Comparison of ENCODE assay signal across 15 mouse cellular contexts in genomic region chr10:88306235-88306634, GRCm38 (mm10).
DNase-seq lines count a peak whose midpoint lies in the region; ATAC-seq and TF ChIP-seq lines count a peak whose summit lies in the region.
"Had no signal": no experiment of that assay in that cellular context is flagged by ENCODE, and none has a peak within 500 bp of the region (broad histone marks: within the 10 kb centered on the region; RNA-seq: fewer than 3 reads in every experiment).

No protein-coding gene starts in this region.

- DNase-seq in kidney, adult 2 months: no peak
- DNase-seq in retina, embryonic 14.5 days (ENCODE audit: low spot score): peak; percentile 4
- DNase-seq in retina, postnatal 1 day: no peak
- DNase-seq in cerebellum, adult 11-12 months: no peak
- no peak for DNase-seq in thymus, postnatal 0 days (ENCODE audit: low spot score)
- DNase-seq: adrenal gland, postnatal 36 days; kidney, adult 18-20 months had no signal

- no peaks in the 10 kb centered on the region for H3K27me3 ChIP-seq in kidney, adult 2 months (replicated peaks; ENCODE audit: control insufficient read depth, insufficient read depth, low read length)
- no peaks in the 10 kb centered on the region for H3K27me3 ChIP-seq in kidney, embryonic 16.5 days (ENCODE audit: insufficient read depth, low read length)
- H3K27me3 ChIP-seq: embryonic facial prominence, embryonic 13.5 days; forebrain, embryonic 12.5 days; hindbrain, embryonic 12.5 days; liver, embryonic 15.5 days; neural tube, embryonic 15.5 days had no signal

- WGBS in kidney, adult 2 months: 97% methylated on average over 3 of the region's 3 CpGs
- 99% methylated on average over 3 of the region's 3 CpGs for WGBS in kidney, embryonic 16.5 days
- 89% methylated on average over 3 of the region's 3 CpGs for WGBS in bone marrow, adult 2 months

- TF ChIP-seq CTCF in kidney, adult 2 months (conservative IDR thresholded peaks at IDR 0.05; ENCODE audit: insufficient read depth, insufficient read length, low read depth, low read length): peak; percentile 25; the same call in 1 of the 2 replicates
- 0 out of 2 replicates have a peak, but pooled peaks have one; percentile 13 for TF ChIP-seq CTCF in bone marrow, adult 2 months (IDR thresholded peaks at IDR 0.05; ENCODE audit: control insufficient read depth, insufficient read depth, low read length)

- no peaks in the 10 kb centered on the region for H3K9me3 ChIP-seq in kidney, embryonic 16.5 days (ENCODE audit: low read length)
- H3K9me3 ChIP-seq: embryonic facial prominence, embryonic 13.5 days; forebrain, embryonic 12.5 days; hindbrain, embryonic 12.5 days; liver, embryonic 15.5 days; neural tube, embryonic 15.5 days had no signal

- H3K4me1 ChIP-seq in kidney, adult 2 months (ENCODE audit: control insufficient read depth, insufficient read depth, low read length): no peaks in the 10 kb centered on the region
- no peaks in the 10 kb centered on the region for H3K4me1 ChIP-seq in kidney, embryonic 16.5 days (ENCODE audit: insufficient read depth, low read length)
- H3K4me1 ChIP-seq in bone marrow, adult 2 months (ENCODE audit: control insufficient read depth, insufficient read depth, low read length): no peaks in the 10 kb centered on the region
- H3K4me1 ChIP-seq: forebrain, embryonic 12.5 days; liver, embryonic 15.5 days; neural tube, embryonic 15.5 days had no signal

- no peaks in the 10 kb centered on the region for H3K36me3 ChIP-seq in kidney, adult 2 months (ENCODE audit: control insufficient read depth, insufficient read depth, low read length)
- H3K36me3 ChIP-seq in kidney, embryonic 16.5 days (ENCODE audit: insufficient read depth, low read length): no peaks in the 10 kb centered on the region
- H3K36me3 ChIP-seq: embryonic facial prominence, embryonic 13.5 days; forebrain, embryonic 12.5 days; hindbrain, embryonic 12.5 days; liver, embryonic 15.5 days; neural tube, embryonic 15.5 days had no signal

- H3K4me2 ChIP-seq in kidney, embryonic 16.5 days (replicated peaks; ENCODE audit: low read depth, low read length): no peak overlapping the region
- H3K4me2 ChIP-seq: embryonic facial prominence, embryonic 13.5 days; forebrain, embryonic 12.5 days; heart, embryonic 11.5 days; hindbrain, embryonic 12.5 days; liver, embryonic 15.5 days; neural tube, embryonic 15.5 days had no signal

- no peak overlapping the region for H3K9ac ChIP-seq in kidney, embryonic 16.5 days (replicated peaks; ENCODE audit: low read length)
- H3K9ac ChIP-seq: embryonic facial prominence, embryonic 13.5 days; forebrain, embryonic 12.5 days; hindbrain, embryonic 12.5 days; liver, embryonic 15.5 days; neural tube, embryonic 15.5 days had no signal

- ATAC-seq in kidney, embryonic 16.5 days (ENCODE audit: low FRiP score, low TSS enrichment): no peak

- no peak overlapping the region for H3K27ac ChIP-seq in kidney, adult 2 months (ENCODE audit: insufficient read depth, low read depth, low read length)
- H3K27ac ChIP-seq in kidney, embryonic 16.5 days (ENCODE audit: low read length): no peak overlapping the region
- H3K27ac ChIP-seq in bone marrow, adult 2 months (ENCODE audit: control insufficient read depth, insufficient read depth, low read depth, low read length, poor library complexity): no peak overlapping the region
- H3K27ac ChIP-seq: embryonic facial prominence, embryonic 13.5 days; forebrain, embryonic 12.5 days; hindbrain, embryonic 12.5 days; liver, embryonic 15.5 days; neural tube, embryonic 15.5 days had no signal

- TF ChIP-seq POLR2A in kidney, adult 2 months (IDR thresholded peaks at IDR 0.05; ENCODE audit: low read depth, low read length): no peak
- TF ChIP-seq POLR2A in bone marrow, adult 2 months (IDR thresholded peaks at IDR 0.05; ENCODE audit: borderline replicate concordance, control insufficient read depth, low read depth, low read length): no peak

- H3K4me3 ChIP-seq in kidney, adult 2 months (ENCODE audit: insufficient read depth, low read depth, low read length): no peak overlapping the region
- no peak overlapping the region for H3K4me3 ChIP-seq in kidney, embryonic 16.5 days (ENCODE audit: low read length)
- H3K4me3 ChIP-seq in bone marrow, adult 2 months (replicated peaks; ENCODE audit: control insufficient read depth, low read depth, low read length): no peak overlapping the region
- H3K4me3 ChIP-seq: embryonic facial prominence, embryonic 13.5 days; forebrain, embryonic 12.5 days; hindbrain, embryonic 12.5 days; liver, embryonic 15.5 days; neural tube, embryonic 15.5 days had no signal
